Mouse (Mus musculus) embryo, embryonic 9.5 days (tissue): Measurements from ENCODE around the gene Krt9.
"Not testable (repeated sequence)": the region's sequence is repeated elsewhere in the genome, so short reads cannot be mapped to it uniquely, and the experiment has no call there.

Experiments
- DNase-seq: peaks from one replicate; pipeline ENCODE4 v3.0.0-alpha.2; 2017; ENCODE audit errors: extremely low spot score

The Krt9 gene

GRCm38 (mm10) chr11:100192992-100193391 lies at the start of gene Krt9:
Gene Krt9, minus strand, starts transcription at chr11:100193246.
- no peak for DNase-seq

- DNase-seq = not testable (repeated sequence)
Measured at GRCm38 (mm10) chr11:100240272-100240671, 47.2 kb upstream of the Krt9 start.

DNA sequence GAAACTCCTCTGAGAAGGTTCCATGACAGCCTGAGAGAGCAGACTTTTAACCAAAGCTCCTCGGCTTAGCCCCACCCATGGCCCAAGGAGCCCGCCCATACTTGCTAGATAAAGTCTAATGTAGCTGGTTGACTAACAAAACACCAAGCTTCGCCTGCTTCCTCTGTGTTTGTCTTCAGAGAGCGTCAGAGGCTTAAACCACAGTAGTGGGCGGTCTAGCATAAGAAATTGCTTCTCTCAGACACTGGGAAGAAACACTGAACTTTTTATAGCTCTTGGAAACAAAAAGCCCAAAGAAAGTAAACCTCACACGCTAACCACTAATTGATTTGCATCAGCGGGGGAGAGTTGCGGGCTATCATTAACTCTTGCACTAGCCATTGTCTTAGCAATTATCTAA lies 28.7 kb upstream of the Krt9 start:
- no peak for DNase-seq

DNA sequence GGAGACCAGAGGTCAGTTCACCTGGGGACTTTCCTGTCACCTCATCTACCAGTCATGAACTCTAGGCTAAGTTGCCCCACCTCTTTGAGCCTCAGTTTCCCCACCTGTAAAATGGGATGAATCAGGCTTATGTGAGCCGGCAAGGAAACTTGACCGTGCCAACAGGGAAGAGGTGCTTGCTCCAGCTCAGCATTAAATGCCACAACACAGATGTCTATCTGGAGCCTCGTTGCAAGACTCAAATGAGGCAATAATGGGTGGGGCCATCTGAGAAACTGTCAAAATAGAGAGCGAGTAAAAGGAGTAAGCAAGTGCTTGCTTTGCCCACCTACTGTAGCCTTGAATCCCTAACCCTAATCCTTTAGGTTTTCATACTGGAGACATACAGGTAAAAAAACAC lies 26.3 kb upstream of the Krt9 start:
- DNase-seq = no peak

GRCm38 (mm10) chr11:100208542-100208941 lies 15.5 kb upstream of the Krt9 start:
- no peak for DNase-seq

DNA sequence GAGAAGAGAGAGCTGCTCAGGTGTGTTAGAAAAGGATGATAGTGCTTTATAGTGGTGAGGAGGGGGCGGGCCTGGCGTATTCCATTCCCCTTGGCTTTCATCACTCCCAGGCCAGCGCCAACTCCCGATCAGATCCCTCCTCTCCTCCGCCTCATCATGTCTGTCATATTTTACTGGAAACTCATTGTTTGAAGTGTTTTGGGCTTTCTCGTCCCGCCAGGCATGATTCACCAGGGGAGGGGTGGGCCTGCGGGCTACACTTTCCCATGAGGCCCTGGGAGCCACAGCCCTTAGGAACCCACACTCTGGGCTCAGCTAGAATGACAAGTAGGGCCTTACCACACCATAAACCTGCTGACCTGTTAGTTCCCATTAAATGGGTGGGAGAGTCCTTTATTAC lies 14.5 kb upstream of the Krt9 start, which contains the start of gene Krt14:
Gene Krt14 (minus strand): TSS at position 51 of the 400 bp plus-strand sequence.
- DNase-seq = no peak

GRCm38 (mm10) chr11:100203448-100203847 lies 10.4 kb upstream of the Krt9 start:
- peak; percentile 54 for DNase-seq

DNA sequence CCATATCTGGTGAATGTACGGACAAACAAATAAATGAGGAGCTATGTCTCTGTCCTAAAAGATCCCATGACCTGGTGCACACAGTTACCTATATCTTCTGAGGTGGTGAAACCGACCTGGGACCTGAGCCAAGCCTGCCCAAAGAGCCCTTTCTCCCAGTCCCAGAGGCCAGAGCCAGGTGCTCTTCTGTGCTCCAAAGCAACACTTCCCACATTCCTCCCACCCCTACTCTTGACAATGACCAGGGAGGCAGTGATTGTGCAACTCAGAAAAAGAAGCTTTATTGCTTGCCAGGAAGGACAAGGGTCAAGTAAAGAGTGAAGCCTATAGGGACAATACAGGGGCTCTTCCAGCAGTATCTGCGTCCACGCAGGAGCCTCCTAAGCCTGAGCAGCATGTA lies 9.9 kb upstream of the Krt9 start:
- DNase-seq = no peak

DNA sequence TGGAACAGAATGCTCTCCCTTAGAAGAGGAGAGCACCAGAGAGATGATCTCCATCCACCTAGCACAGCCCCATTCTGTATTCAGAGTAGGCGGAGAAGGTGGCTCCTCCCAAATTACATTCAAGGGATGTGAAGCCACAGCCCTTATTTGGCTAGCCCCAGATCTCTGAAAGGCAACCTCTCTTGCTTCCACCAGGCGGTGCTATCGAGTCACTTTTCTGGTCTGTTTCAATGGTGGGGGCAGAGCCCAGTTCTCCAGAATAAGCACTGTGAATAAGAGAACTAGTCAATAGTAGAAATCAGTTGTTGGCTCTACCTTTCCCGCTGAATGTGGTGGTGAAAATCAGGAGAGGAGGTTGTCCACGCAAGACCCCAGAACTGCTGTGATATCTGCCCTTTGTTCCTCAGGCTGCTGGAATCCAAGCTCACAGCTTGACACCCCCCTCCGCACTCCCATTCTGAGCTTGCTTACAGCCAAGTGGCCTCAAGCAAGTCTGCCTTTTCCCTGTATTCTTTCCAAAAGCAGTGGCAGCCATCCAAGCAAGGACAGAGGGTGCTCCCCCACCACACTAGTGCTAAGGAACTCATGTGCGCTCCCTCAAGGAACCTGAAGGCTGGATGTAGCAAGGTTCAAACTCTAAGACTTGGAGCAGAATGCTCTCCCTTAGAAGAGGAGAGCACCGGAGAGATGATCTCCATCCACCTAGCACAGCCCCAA lies 7.2 kb upstream of the Krt9 start:
- DNase-seq = no peak

DNA sequence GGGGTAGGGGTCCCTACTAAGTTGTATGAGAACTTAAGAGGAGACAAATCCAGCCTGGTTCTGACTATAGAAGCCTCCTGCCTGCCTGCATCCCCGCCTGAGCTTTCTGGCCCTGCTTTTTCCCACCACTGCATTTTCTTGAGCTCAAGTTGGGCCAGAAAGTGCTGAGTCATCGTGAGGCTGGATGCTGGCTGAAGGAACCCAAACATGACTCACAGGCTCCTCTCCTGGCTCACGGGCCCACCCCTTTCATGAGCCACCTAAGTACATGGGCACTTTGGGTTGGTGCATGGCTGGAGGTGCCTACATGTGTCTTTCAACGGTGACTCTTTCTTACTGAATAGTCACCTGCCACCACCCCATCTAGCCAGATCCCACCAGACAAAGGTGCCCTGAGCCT lies 5.6 kb upstream of the Krt9 start:
- no peak for DNase-seq

DNA sequence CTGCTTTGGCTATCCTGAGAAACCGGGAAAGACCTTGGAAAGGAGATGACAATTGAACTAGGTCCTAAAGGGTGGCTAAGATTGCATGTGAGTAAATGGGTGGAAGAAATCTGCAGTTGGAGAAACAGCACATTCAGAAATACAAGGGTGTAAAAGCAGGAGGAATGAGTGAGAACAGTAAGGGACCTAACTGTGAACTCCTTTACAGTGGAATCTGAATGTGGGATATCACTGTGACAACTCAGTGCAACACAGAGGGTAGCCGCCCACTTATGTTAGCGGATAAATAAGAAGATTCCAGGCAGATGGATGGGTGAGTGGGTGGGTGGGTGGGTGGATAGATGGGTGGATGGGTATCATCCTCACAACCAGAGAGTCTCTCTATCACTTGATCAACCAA lies 1.2 kb downstream of the Krt9 start:
- no peak for DNase-seq

GRCm38 (mm10) chr11:100186736-100187135 lies 6.3 kb downstream of the Krt9 start:
- no peak for DNase-seq

GRCm38 (mm10) chr11:100181725-100182124 lies 11.3 kb downstream of the Krt9 start:
- no peak for DNase-seq

DNA sequence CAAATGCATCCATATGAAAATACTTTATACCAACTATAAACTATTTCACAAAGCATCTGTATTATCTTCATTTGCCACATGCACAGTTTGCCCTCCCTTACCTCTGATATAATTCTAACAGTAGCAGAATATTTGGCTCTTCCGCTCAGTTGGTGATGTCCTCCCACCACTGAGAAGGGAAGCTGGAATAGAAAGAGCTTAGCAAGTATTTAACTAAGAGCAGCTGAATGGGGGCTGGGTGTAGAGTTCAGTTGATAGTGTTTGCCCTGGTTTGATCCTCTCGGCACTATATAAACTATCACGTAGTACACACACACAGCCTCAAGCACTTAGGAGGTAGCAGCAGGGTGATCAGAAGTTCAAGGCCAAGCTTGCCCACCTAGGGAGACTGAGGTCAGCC lies 13.8 kb downstream of the Krt9 start:
- no peak for DNase-seq

DNA sequence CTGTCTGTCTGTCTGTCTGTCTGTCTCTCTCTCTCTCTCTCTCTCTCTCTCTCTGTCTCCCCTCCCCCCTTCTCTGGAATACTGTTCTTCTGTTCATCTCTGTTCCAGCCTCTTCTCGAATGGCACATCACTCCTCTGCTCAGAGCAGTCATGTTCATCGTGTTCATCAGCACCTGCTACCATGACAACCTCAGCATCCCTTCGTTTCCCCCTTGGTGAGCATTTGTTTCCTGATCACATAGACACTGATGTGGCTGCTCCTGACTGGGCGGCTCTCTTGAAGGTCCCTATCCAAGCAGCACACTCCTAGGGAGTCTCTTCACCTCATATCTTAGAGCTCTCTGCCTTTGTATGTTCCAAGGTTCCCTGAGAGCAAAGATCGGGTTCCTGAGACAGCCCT lies 14.7 kb downstream of the Krt9 start:
- no peak for DNase-seq

DNA sequence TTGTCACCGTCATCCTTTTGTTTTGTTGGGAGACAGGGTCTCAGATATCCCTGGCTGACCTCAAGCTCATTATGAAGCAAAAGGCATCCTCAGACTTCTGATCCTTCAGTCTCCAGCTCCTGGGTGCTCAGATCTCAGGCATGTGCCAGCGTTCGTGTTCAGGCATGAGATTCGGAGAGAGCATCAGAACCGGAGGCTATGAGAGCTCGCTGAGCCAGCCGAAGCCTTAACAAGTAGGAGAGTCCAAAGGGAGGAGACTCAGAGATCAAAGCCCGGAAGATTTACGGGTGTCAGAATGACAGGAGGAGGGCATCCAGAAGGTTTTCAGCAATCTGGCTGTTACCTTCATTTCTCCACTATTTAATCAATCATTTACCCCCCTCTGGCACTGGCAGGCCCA lies 16.3 kb downstream of the Krt9 start:
- DNase-seq = no peak

GRCm38 (mm10) chr11:100168765-100169762 lies 24.0 kb downstream of the Krt9 start:
- DNase-seq = peak; percentile 87

DNA sequence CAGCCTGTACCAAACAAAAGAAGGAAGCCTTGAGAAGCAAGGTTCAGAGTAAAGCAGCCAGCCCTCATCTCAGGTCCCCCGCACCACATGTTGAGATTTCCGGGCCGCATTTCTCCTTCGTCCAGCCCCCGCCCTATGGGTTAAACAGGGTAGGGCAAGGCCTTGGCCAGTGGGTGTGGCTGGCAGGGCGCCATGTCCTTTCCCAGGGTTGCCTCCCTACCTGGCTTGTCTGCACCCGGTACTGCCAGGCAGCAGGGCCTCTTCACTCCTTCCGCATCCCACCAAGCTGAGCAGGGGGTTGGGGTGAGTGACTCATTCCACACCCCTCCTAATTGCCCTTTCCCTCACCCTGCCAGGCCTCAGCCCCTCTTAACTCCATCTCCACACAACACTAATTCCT lies 25.0 kb downstream of the Krt9 start:
- no peak for DNase-seq

GRCm38 (mm10) chr11:100164392-100164791 lies 28.7 kb downstream of the Krt9 start:
- no peak for DNase-seq

- no peak for DNase-seq
Measured at GRCm38 (mm10) chr11:100157908-100158477, 35.1 kb downstream of the Krt9 start.

DNA sequence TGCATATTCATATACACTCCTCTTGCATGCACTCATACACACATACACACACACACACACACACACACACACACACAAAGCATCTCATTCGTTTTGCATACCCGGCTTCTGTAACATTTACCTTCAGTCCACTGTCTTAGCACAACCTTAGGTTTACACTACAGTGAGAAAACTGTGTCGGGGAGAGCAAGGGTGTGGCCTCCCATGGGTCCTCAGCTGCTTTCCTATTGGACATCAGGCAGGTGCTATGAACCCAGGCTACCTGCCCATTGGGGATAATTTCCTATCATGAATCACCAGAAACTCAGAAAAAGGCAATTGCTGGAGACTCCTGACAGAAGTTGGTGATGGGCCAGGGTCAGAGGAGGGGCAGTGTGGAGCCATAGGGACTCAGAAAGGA lies 35.7 kb downstream of the Krt9 start:
- DNase-seq = no peak

- DNase-seq = no peak
Measured at GRCm38 (mm10) chr11:100155497-100156255, 37.4 kb downstream of the Krt9 start.
